ENCODE assay signal across 16 mouse cellular contexts in the genomic region with DNA sequence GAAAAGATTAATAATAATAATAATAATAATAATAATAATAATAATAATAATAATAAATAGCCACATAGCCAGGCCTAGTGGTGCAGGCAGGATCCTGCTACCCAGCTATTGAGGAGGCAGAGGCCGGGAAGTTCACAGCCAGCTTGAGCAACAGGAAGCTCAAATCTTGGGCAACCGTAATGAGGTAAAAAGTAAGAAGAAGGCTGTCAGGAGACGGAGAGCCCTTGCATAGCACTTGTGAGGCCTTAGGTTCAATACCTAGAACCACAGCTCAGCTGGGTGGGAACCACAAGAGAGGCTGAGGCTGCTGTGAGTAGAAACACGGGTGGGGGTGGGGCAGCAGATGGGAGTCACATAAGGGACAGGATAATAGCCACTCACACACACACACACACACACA. TPM values are rescaled to one million over a fixed set of nuclear protein-coding genes. Genes with fewer than 3 reads are reported as not detected.
A peak's percentile ranks its signal among the peaks of the same experiment; 100 is the strongest.
DNase-seq lines count a peak whose midpoint lies in the region; ATAC-seq lines count a peak whose summit lies in the region.
"Had no signal": no experiment of that assay in that cellular context is flagged by ENCODE, and none has a peak within 500 bp of the region (broad histone marks: within the 10 kb centered on the region; RNA-seq: fewer than 3 reads in every experiment).

No protein-coding gene starts in this region.

- intact Hi-C loops in heart, postnatal 36 days (cut with DNase I) = no loop called here

- ATAC-seq in megakaryocyte progenitor cell, adult 5-6 weeks (replicated peaks; ENCODE audit: poor library complexity) = peak; percentile 77
- ATAC-seq: forebrain, postnatal 0 days; intestine, embryonic 15.5 days had no signal

- peak; percentile 35 for DNase-seq in lung, postnatal 25 days (ENCODE audit: low spot score)
- DNase-seq in lung, postnatal 10 days = no peak
- DNase-seq in 416B (ENCODE audit: low read depth) (peak; percentile 43), adipocyte (ENCODE audit: low spot score) (peak; percentile 62)
- no peak for DNase-seq in urinary bladder, postnatal 4 days (ENCODE audit: low spot score in 2 of 2)
- no peak for DNase-seq in heart, postnatal 36 days
- DNase-seq: adrenal gland, postnatal 10 days; B cell, adult 2 months; cerebellum, adult 11 months; cerebellum, postnatal 14 days; forebrain, postnatal 0 days; kidney, postnatal 36 days; thymus, postnatal 36 days had no signal

RNA-seq across cellular contexts. Expression of gene Serpinh1, which starts 38.5 kb away (rescaled TPM):
- 0.05 TPM in 1 of 2 replicates, not detected in the other for total RNA-seq in megakaryocyte progenitor cell, adult 5-6 weeks (2015)
- total RNA-seq in megakaryocyte progenitor cell, adult 5-6 weeks (2017) = not detected in 2 replicates
- total RNA-seq in heart, postnatal 36 days (2021) = 100 to 1,000 TPM; 241 to 339 TPM
- total RNA-seq: megakaryocyte-erythroid progenitor cell, adult 5-6 weeks had no signal

RNA-seq across cellular contexts. Expression of gene Map6, which starts 47.3 kb away (rescaled TPM):
- total RNA-seq in megakaryocyte progenitor cell, adult 5-6 weeks (2015) = 0.56 TPM in 1 of 2 replicates, not detected in the other
- not detected in 2 replicates for total RNA-seq in megakaryocyte progenitor cell, adult 5-6 weeks (2017)
- 1 to 10 TPM; 2.9 to 3.3 TPM for total RNA-seq in heart, postnatal 36 days (2021)
- total RNA-seq: megakaryocyte-erythroid progenitor cell, adult 5-6 weeks had no signal

Comparison
In these comparisons a context has a peak if more than half of its experiments do, and no peak if none do; other contexts are left out.
1. DNase-seq: peak in lung, postnatal 25 days (single experiment), 416B (single experiment) and adipocyte (single experiment); none in lung, postnatal 10 days (single experiment), urinary bladder, postnatal 4 days (0 of 2) and heart, postnatal 36 days (0 of 2).
2. RNA of gene Serpinh1, which starts 38.5 kb away (total RNA-seq): 241 to 339 TPM in heart, postnatal 36 days; 0.05 TPM in megakaryocyte progenitor cell, adult 5-6 weeks; every median in the first group is over 100 times any median in the second.